ENCODE assay signal across 17 mouse cellular contexts in the genomic region with DNA sequence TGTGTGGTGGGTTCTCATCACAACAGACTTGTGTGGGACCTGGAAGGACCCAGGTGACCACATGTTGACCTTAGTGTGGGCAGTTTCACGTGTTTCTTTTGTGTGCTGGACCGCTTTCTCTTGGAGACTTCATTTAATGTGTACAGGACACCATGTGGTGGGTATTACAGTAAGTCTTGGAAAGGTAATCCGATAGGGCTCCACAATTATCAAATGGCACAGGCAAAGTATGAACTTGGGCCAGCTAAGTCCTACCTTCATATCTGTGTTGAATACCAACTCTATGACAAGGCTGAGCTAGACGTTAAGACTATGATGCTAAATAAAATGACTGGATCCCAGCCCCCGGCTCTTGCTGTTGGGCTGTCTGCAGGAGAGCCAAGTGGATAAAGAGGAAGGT.
DNase-seq lines count a peak whose midpoint lies in the region; ATAC-seq and TF ChIP-seq lines count a peak whose summit lies in the region.
"Had no signal": no experiment of that assay in that cellular context is flagged by ENCODE, and none has a peak within 500 bp of the region (broad histone marks: within the 10 kb centered on the region; RNA-seq: fewer than 3 reads in every experiment).

No protein-coding gene starts in this region.

- no peaks in the 10 kb centered on the region for H3K36me3 ChIP-seq in forebrain, embryonic 10.5 days (replicated peaks)
- no peaks in the 10 kb centered on the region for H3K36me3 ChIP-seq in forebrain, embryonic 11.5 days (ENCODE audit: control insufficient read depth, insufficient read depth, low read length)
- H3K36me3 ChIP-seq in lung, embryonic 15.5 days = no peaks in the 10 kb centered on the region
- no peaks in the 10 kb centered on the region for H3K36me3 ChIP-seq in heart, embryonic 15.5 days
- no peaks in the 10 kb centered on the region for H3K36me3 ChIP-seq in limb, embryonic 15.5 days
- no peaks in the 10 kb centered on the region for H3K36me3 ChIP-seq in intestine, postnatal 0 days (ENCODE audit: control insufficient read depth, insufficient read depth)
- H3K36me3 ChIP-seq: forebrain, embryonic 12.5 days; hindbrain, embryonic 12.5 days; liver, embryonic 13.5 days; midbrain, embryonic 12.5 days; neural tube, embryonic 13.5 days had no signal

- no peak overlapping the region for H3K9ac ChIP-seq in forebrain, embryonic 11.5 days (ENCODE audit: low read length)
- no peak overlapping the region for H3K9ac ChIP-seq in lung, embryonic 15.5 days
- no peak overlapping the region for H3K9ac ChIP-seq in heart, embryonic 15.5 days
- no peak overlapping the region for H3K9ac ChIP-seq in limb, embryonic 15.5 days
- H3K9ac ChIP-seq in intestine, postnatal 0 days (ENCODE audit: low read depth, low read length) = no peak overlapping the region
- H3K9ac ChIP-seq: forebrain, embryonic 12.5 days; hindbrain, embryonic 12.5 days; liver, embryonic 13.5 days; midbrain, embryonic 12.5 days; neural tube, embryonic 13.5 days had no signal

- H3K4me3 ChIP-seq in forebrain, embryonic 10.5 days = no peak overlapping the region
- no peak overlapping the region for H3K4me3 ChIP-seq in forebrain, embryonic 11.5 days (ENCODE audit: low read depth, low read length)
- no peak overlapping the region for H3K4me3 ChIP-seq in lung, embryonic 15.5 days
- H3K4me3 ChIP-seq in lung, adult 2 months (replicated peaks; ENCODE audit: extremely low read depth, low read depth, low read length) = no peak overlapping the region
- no peak overlapping the region for H3K4me3 ChIP-seq in heart, embryonic 15.5 days
- H3K4me3 ChIP-seq in limb, embryonic 15.5 days = no peak overlapping the region
- no peak overlapping the region for H3K4me3 ChIP-seq in intestine, postnatal 0 days (ENCODE audit: low read depth, low read length)
- H3K4me3 ChIP-seq: forebrain, embryonic 12.5 days; hindbrain, embryonic 12.5 days; liver, embryonic 13.5 days; midbrain, embryonic 12.5 days; neural tube, embryonic 13.5 days had no signal

- no peak overlapping the region for H3K4me2 ChIP-seq in forebrain, embryonic 11.5 days (ENCODE audit: low read depth, low read length, severe bottlenecking)
- H3K4me2 ChIP-seq in lung, embryonic 15.5 days = no peak overlapping the region
- peak overlapping the region; percentile 4; the same call in 1 of the 2 replicates for H3K4me2 ChIP-seq in heart, embryonic 15.5 days
- no peak overlapping the region for H3K4me2 ChIP-seq in limb, embryonic 15.5 days
- H3K4me2 ChIP-seq in intestine, postnatal 0 days (replicated peaks; ENCODE audit: low read depth) = no peak overlapping the region
- H3K4me2 ChIP-seq: forebrain, embryonic 12.5 days; hindbrain, embryonic 12.5 days; liver, embryonic 13.5 days; midbrain, embryonic 12.5 days; neural tube, embryonic 13.5 days had no signal

- DNase-seq in forebrain, embryonic 10.5 days (ENCODE audit: extremely low spot score, low spot score) = no peak
- no peak for DNase-seq in forebrain, embryonic 11.5 days (ENCODE audit: low spot score)
- DNase-seq in lung, adult 2 months = no peak
- DNase-seq in cerebellum, postnatal 4 days (ENCODE audit: low spot score in 2 of 2) = no peak
- DNase-seq: adrenal gland, adult 2 months; cerebellum, adult 11-12 months; liver, embryonic 13.5 days; right cerebral cortex, postnatal 25 days; thymus, postnatal 25 days had no signal

- no peak for TF ChIP-seq POLR2A in lung, adult 2 months (IDR thresholded peaks at IDR 0.05; ENCODE audit: borderline replicate concordance, extremely low read depth, low read depth, low read length)

- 87% methylated on average over 5 of the region's 5 CpGs for WGBS in forebrain, embryonic 10.5 days
- 83% methylated on average over 5 of the region's 5 CpGs for WGBS in forebrain, embryonic 11.5 days
- WGBS in lung, embryonic 15.5 days = 76% methylated on average over 5 of the region's 5 CpGs
- WGBS in lung, adult 2 months = 78% methylated on average over 5 of the region's 5 CpGs
- WGBS in heart, embryonic 15.5 days = 36% methylated on average over 5 of the region's 5 CpGs
- WGBS in limb, embryonic 15.5 days = 67% methylated on average over 5 of the region's 5 CpGs
- 85% methylated on average over 5 of the region's 5 CpGs for WGBS in intestine, postnatal 0 days

- H3K27me3 ChIP-seq in forebrain, embryonic 10.5 days (ENCODE audit: poor library complexity, severe bottlenecking) = no peaks in the 10 kb centered on the region
- H3K27me3 ChIP-seq in forebrain, embryonic 11.5 days (ENCODE audit: control insufficient read depth, insufficient read depth, low read length) = no peaks in the 10 kb centered on the region
- no peaks in the 10 kb centered on the region for H3K27me3 ChIP-seq in lung, embryonic 15.5 days
- H3K27me3 ChIP-seq in heart, embryonic 15.5 days = no peaks in the 10 kb centered on the region
- no peaks in the 10 kb centered on the region for H3K27me3 ChIP-seq in limb, embryonic 15.5 days
- no peaks in the 10 kb centered on the region for H3K27me3 ChIP-seq in intestine, postnatal 0 days (replicated peaks; ENCODE audit: control insufficient read depth, insufficient read depth, low read length)
- H3K27me3 ChIP-seq: forebrain, embryonic 12.5 days; hindbrain, embryonic 12.5 days; liver, embryonic 13.5 days; midbrain, embryonic 12.5 days; neural tube, embryonic 13.5 days had no signal

- no peaks in the 10 kb centered on the region for H3K9me3 ChIP-seq in forebrain, embryonic 10.5 days
- H3K9me3 ChIP-seq in forebrain, embryonic 11.5 days (ENCODE audit: control insufficient read depth, low read length) = no peaks in the 10 kb centered on the region
- H3K9me3 ChIP-seq in lung, embryonic 15.5 days = no peaks in the 10 kb centered on the region
- no peaks in the 10 kb centered on the region for H3K9me3 ChIP-seq in heart, embryonic 15.5 days (replicated peaks)
- no peaks in the 10 kb centered on the region for H3K9me3 ChIP-seq in limb, embryonic 15.5 days
- no peaks in the 10 kb centered on the region for H3K9me3 ChIP-seq in intestine, postnatal 0 days (ENCODE audit: control insufficient read depth)
- H3K9me3 ChIP-seq: forebrain, embryonic 12.5 days; hindbrain, embryonic 12.5 days; liver, embryonic 13.5 days; midbrain, embryonic 12.5 days; neural tube, embryonic 13.5 days had no signal

- 0 out of 2 replicates have a peak overlapping the region, but pooled peaks have one; percentile 20 for H3K27ac ChIP-seq in forebrain, embryonic 10.5 days
- H3K27ac ChIP-seq in forebrain, embryonic 11.5 days (ENCODE audit: low read depth, low read length) = no peak overlapping the region
- H3K27ac ChIP-seq in lung, embryonic 15.5 days = peak overlapping the region; percentile 16; the same call in 1 of the 2 replicates
- peak overlapping the region; percentile 88 for H3K27ac ChIP-seq in heart, embryonic 15.5 days
- H3K27ac ChIP-seq in limb, embryonic 15.5 days = peak overlapping the region; percentile 68
- H3K27ac ChIP-seq in intestine, postnatal 0 days (ENCODE audit: low read depth, low read length) = no peak overlapping the region
- H3K27ac ChIP-seq: forebrain, embryonic 12.5 days; hindbrain, embryonic 12.5 days; liver, embryonic 13.5 days; midbrain, embryonic 12.5 days; neural tube, embryonic 13.5 days had no signal

- no peak for ATAC-seq in forebrain, embryonic 11.5 days (replicated peaks; ENCODE audit: low FRiP score)
- ATAC-seq in lung, embryonic 15.5 days (ENCODE audit: borderline replicate concordance, extremely low read depth, low FRiP score, low TSS enrichment) = no peak
- ATAC-seq in heart, embryonic 15.5 days (replicated peaks; ENCODE audit: insufficient number of reproducible peaks, insufficient read depth, low FRiP score, low read depth) = peak; percentile 60
- no peak for ATAC-seq in limb, embryonic 15.5 days (ENCODE audit: insufficient number of reproducible peaks, low FRiP score, low TSS enrichment, low read depth)
- ATAC-seq in intestine, postnatal 0 days = no peak

- H3K4me1 ChIP-seq in forebrain, embryonic 10.5 days = peaks cover 7% of the 10 kb centered on the region; the same call in 1 of the 2 replicates
- no peaks in the 10 kb centered on the region for H3K4me1 ChIP-seq in forebrain, embryonic 11.5 days (replicated peaks; ENCODE audit: control insufficient read depth, insufficient read depth, low read length)
- peaks cover 13% of the 10 kb centered on the region for H3K4me1 ChIP-seq in lung, embryonic 15.5 days
- H3K4me1 ChIP-seq in lung, adult 2 months (ENCODE audit: control insufficient read depth, insufficient read depth, low read length) = no peaks in the 10 kb centered on the region
- peaks cover 43% of the 10 kb centered on the region for H3K4me1 ChIP-seq in heart, embryonic 15.5 days (replicated peaks)
- peaks cover 25% of the 10 kb centered on the region for H3K4me1 ChIP-seq in limb, embryonic 15.5 days
- no peaks in the 10 kb centered on the region for H3K4me1 ChIP-seq in intestine, postnatal 0 days (replicated peaks; ENCODE audit: control insufficient read depth, insufficient read depth, low read length)
- H3K4me1 ChIP-seq: forebrain, embryonic 12.5 days; liver, embryonic 13.5 days; midbrain, embryonic 12.5 days; neural tube, embryonic 13.5 days had no signal

- TF ChIP-seq CTCF in lung, adult 2 months (IDR thresholded peaks at IDR 0.05; ENCODE audit: insufficient read depth, low read length) = no peak
- TF ChIP-seq CTCF in intestine, postnatal 0 days (IDR thresholded peaks at IDR 0.05; ENCODE audit: low read depth) = no peak

Comparison
In these comparisons a context has a peak if more than half of its experiments do, and no peak if none do; other contexts are left out.
1. H3K27ac ChIP-seq: peak in forebrain, embryonic 10.5 days (single experiment), lung, embryonic 15.5 days (single experiment), heart, embryonic 15.5 days (single experiment) and limb, embryonic 15.5 days (single experiment); none in forebrain, embryonic 11.5 days (single experiment) and intestine, postnatal 0 days (single experiment).